Mouse (Mus musculus) E14TG2a.4 (cell line): Measurements from ENCODE around the gene Git1.

Experiments used
- H3K27me3 ChIP-seq: 2 replicates; pipeline ENCODE4 v1.6.1; 2014; ENCODE audit warnings: low read length, control low read depth; ENCODE audit not compliant: insufficient read depth
- H3K36me3 ChIP-seq: 2 replicates; pipeline ENCODE4 v1.6.1; 2014; ENCODE audit warnings: low read length, control low read depth; ENCODE audit not compliant: insufficient read depth
- H3K4me1 ChIP-seq: replicated peaks from 2 replicates; pipeline ENCODE4 v1.6.1; 2014; ENCODE audit warnings: low read depth, low read length, control low read depth
- H3K4me3 ChIP-seq: replicated peaks from 2 replicates; pipeline ENCODE4 v1.5.1; 2014; ENCODE audit warnings: mild to moderate bottlenecking, low read length
- H3K9me3 ChIP-seq: 2 replicates; pipeline ENCODE4 v1.6.1; 2014; ENCODE audit warnings: low read length, control low read depth
- CTCF ChIP-seq: conservative IDR thresholded peaks from 2 replicates; pipeline ENCODE4 v1.5.1; 2014; ENCODE audit warnings: low read length
- NANOG ChIP-seq: IDR thresholded peaks from 2 replicates; pipeline ENCODE4 v1.6.1; 2014; ENCODE audit warnings: borderline replicate concordance, low read length, mixed read lengths
- POU5F1 ChIP-seq: IDR thresholded peaks from 2 replicates; pipeline ENCODE4 v1.6.1; 2014; ENCODE audit warnings: low read length, borderline replicate concordance

Gene Git1

DNA sequence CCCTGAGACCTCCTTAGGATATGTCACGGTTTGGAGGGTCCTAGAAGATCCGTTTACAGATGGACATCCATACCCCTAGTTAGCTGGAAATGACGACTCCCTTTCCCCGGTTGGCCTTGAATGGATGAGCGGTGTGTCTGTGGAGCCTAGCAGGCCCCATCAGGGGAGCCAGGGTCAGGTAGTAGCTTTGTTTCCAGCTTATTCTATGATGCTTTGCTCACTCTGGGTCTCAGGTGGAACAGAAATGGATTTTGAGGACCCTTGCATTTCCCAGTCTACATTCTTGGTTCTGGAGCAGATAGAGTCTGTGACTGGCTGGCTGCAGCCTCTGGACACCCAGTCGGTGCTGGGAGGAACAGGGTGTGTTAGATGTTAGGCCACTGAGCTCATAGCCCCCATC is 1.4 kb downstream of the Git1 start:
- H3K4me3 ChIP-seq, result peak overlapping the region; percentile 91
- peaks cover 89% of the 10 kb centered on the region for H3K4me1 ChIP-seq
- H3K27me3 ChIP-seq, result peaks cover 21% of the 10 kb centered on the region
- no peaks in the 10 kb centered on the region for H3K9me3 ChIP-seq
- TF ChIP-seq NANOG, result no peak
- no peak for TF ChIP-seq CTCF
- no peak for TF ChIP-seq POU5F1
- H3K36me3 ChIP-seq, result peaks cover 17% of the 10 kb centered on the region

DNA sequence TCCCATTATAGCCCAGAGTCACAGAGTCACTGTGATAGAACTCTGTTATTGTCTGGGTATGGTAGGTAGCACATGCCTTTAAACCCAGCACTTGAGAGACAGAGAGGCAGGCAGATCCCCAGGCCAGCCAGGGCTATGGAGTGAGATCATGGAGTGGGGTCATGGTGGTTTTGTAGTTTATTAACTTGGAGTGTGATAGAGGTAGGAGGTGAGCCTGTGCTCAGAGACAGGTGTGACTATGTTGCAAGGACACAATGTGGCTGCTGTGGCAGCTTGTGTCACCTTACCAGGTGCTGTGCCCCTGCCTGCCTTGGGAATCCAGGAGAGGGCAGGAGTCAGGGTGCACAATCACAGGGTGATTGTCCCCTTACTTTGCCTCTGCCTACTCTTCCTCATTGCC is 2.1 kb downstream of the Git1 start:
- Histone ChIP-seq H3K4me3 (peak overlapping the region; percentile 91; the same call in 1 of the 2 replicates), H3K36me3 (peaks cover 24% of the 10 kb centered on the region), H3K9me3 (no peaks in the 10 kb centered on the region), H3K4me1 (peaks cover 90% of the 10 kb centered on the region), H3K27me3 (peaks cover 14% of the 10 kb centered on the region)
- TF ChIP-seq POU5F1 (no peak), NANOG (no peak), CTCF (no peak)

DNA sequence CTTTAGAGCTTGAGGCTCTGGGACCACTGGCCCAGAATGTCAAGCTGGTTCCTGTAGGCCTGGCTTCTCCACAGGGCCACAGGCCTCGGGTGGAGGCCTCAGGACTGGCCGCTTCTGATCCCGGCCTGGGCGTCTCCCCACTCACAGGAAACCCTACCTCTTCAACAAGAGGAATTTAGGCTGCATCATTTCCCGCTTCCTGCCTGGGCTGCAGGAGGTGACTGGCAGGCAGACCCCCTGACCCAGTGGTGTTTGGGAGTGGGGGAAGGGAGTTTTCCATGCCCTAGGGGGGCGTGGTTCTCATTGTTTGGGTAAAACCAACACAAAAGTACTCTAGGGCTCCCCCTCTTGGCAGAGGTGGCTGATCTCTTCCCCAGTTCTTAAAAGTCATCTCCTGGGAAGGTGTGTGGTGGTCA is 4.0 kb downstream of the Git1 start:
- H3K27me3 ChIP-seq, result no peaks in the 10 kb centered on the region; the same call in 1 of the 2 replicates
- H3K4me1 ChIP-seq, result peaks cover 90% of the 10 kb centered on the region
- peak overlapping the region; percentile 69 for H3K4me3 ChIP-seq
- no peaks in the 10 kb centered on the region for H3K9me3 ChIP-seq
- H3K36me3 ChIP-seq, result peaks cover 43% of the 10 kb centered on the region
- peak; percentile 52 for TF ChIP-seq CTCF
- no peak for TF ChIP-seq NANOG

DNA sequence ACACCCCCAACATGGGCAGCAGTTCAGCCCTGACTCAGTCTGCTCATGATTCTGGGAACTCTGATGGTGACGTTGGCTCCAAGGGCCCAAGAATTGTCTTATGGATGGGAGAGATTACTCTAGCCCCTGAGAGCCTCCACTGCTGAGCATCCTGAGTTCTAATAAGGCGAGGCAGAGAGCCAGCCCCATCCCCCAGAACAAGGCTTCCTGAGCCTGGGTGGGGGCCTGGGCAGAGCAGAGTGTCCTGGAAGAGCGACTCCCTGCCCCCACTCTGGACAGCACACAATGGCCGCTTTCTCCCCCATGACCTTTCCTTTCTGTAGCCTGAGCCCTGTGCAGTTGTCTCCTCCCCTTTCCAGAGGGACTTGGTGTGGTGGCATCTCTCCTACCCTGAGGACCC is 4.5 kb downstream of the Git1 start:
- peaks cover 90% of the 10 kb centered on the region for H3K4me1 ChIP-seq
- TF ChIP-seq CTCF (no peak), POU5F1 (no peak), NANOG (no peak)
- H3K36me3 ChIP-seq, result peaks cover 48% of the 10 kb centered on the region
- H3K9me3 ChIP-seq, result no peaks in the 10 kb centered on the region
- H3K27me3 ChIP-seq, result no peaks in the 10 kb centered on the region
- peak overlapping the region; percentile 69 for H3K4me3 ChIP-seq

DNA sequence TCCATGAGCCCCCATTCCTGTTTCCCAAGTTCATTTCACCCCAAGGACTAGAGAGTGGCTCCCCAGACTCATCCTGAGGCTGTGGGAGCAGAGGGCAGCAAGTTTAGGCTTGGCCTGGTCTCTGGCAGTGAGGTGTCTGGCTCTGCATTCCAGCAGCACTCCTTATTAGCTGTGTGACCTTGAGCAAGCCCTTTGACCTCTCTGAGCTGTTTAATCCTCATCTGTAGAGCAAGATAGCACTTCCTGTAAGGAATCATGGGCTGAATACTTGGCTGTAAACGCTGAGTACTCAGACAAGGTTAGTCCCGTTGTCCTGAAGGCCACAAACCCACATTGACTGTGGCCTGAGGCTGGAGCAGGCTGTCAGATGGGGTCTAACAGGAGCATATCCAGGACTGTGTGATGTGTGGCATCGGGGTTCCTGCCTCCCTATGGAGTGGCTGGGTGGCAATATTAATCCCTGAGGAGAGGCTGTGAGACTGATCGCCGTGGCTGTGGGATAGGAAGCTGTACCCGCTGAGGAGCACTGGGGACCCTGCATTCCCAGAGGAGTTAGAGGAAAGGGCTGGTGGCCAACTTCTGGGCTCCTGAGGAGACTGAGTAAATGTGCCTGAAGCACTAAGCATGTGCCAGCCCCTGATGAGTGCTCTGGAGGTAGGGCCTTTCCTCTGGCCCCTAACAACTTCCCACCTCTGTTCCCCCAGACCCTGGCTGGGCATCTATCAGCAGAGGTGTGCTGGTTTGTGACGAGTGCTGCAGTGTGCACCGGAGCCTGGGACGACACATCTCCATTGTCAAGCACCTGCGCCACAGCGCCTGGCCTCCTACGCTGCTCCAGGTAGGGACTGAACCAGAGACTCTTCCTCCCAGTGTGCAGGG is 5.1 kb downstream of the Git1 start:
- peak overlapping the region; percentile 69 for H3K4me3 ChIP-seq
- H3K36me3 ChIP-seq, result peaks cover 54% of the 10 kb centered on the region
- H3K9me3 ChIP-seq, result no peaks in the 10 kb centered on the region
- no peaks in the 10 kb centered on the region for H3K27me3 ChIP-seq
- no peak for TF ChIP-seq CTCF
- peak; percentile 65; the same call in 1 of the 2 replicates for TF ChIP-seq NANOG
- no peak for TF ChIP-seq POU5F1
- peaks cover 96% of the 10 kb centered on the region for H3K4me1 ChIP-seq

DNA sequence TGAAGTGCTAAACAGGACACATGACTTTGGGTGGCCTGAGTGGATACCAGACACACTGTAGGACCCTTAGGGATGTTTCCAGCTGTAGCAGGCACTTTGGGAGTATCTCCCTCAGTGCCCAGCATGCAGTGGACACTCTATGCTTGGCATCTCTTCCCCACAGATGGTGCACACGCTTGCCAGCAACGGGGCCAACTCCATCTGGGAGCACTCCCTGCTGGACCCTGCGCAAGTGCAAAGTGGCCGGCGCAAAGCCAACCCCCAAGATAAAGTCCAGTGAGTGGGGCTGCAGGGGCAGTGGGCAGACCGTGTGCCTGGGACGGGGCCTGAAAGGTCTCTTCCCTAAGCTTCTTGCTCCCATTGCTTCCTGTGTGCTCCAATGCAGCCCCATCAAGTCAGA is 6.0 kb downstream of the Git1 start:
- TF ChIP-seq NANOG (no peak), CTCF (no peak), POU5F1 (no peak)
- peak overlapping the region; percentile 48; the same call in 1 of the 2 replicates for H3K4me3 ChIP-seq
- peaks cover 99% of the 10 kb centered on the region for H3K4me1 ChIP-seq
- no peaks in the 10 kb centered on the region for H3K27me3 ChIP-seq
- no peaks in the 10 kb centered on the region for H3K9me3 ChIP-seq
- H3K36me3 ChIP-seq, result peaks cover 63% of the 10 kb centered on the region

DNA sequence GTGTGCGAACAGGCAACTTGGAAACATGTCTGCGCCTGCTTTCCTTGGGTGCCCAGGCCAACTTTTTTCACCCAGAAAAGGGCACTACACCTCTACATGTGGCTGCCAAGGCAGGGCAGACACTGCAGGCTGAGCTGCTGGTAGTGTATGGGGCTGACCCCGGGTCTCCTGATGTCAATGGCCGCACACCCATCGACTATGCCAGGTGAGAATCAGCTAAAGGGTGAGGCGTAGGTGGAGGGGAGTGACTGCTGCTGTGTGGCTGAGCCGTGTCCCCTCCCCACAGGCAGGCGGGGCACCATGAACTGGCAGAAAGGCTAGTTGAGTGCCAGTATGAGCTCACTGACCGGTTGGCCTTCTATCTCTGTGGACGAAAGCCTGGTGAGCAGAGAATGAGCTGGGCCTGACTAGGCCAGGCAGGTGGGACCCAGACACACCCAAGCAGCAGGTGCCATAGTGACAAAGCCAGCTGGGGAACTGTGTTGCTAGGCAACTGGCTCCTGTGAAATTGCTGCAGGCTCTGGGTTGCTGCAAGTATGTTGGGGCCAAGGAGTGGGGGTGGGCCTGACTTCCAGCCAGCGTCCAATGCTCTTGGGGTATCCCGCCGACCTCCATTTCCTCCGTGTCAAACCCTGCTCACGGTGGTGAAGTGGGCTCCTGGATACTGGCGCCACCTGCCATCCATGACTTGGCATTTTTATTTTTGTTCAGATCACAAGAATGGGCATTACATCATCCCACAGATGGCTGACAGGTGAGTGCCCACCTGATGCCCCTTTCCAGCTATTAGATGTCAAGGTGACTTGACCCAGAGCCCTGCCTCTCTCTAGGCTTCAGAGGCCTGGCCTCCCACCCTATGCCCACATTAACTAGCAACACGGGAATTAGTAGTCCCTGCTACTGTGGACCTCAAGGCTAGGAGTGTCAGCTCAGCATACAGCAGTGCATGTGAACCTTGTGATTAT is 7.3 kb downstream of the Git1 start:
- Histone ChIP-seq H3K4me3 (peak overlapping the region; percentile 48), H3K27me3 (no peaks in the 10 kb centered on the region), H3K4me1 (peaks cover 99% of the 10 kb centered on the region), H3K36me3 (peaks cover 76% of the 10 kb centered on the region), H3K9me3 (no peaks in the 10 kb centered on the region)
- TF ChIP-seq NANOG (no peak), CTCF (no peak), POU5F1 (no peak)

DNA sequence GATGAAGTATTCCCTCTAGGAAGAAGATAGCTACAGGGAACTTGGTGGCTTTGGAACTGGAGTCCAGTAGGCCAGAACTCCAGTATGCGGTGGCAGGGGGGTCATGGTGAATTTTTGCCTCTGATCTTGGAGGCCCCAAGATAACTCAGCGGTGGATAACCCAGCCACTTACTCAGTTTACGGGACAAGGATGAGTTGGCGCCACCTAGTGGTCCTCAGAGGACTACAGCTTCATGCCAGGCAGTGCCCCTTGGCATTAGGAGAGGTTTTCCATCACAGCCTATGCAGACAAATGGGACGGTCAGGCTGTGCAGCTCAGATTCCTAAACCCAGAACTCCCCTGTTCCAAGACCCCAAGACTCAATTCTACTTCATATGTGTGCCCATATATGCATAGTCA is 8.0 kb downstream of the Git1 start:
- H3K27me3 ChIP-seq, result no peaks in the 10 kb centered on the region
- H3K36me3 ChIP-seq, result peaks cover 81% of the 10 kb centered on the region
- peaks cover 99% of the 10 kb centered on the region for H3K4me1 ChIP-seq
- H3K9me3 ChIP-seq, result no peaks in the 10 kb centered on the region
- TF ChIP-seq NANOG, result no peak
- peak; percentile 88 for TF ChIP-seq CTCF
- peak overlapping the region; percentile 48; the same call in 1 of the 2 replicates for H3K4me3 ChIP-seq
